Comparison of ENCODE assay signal across 8 mouse cellular contexts in the genomic region with DNA sequence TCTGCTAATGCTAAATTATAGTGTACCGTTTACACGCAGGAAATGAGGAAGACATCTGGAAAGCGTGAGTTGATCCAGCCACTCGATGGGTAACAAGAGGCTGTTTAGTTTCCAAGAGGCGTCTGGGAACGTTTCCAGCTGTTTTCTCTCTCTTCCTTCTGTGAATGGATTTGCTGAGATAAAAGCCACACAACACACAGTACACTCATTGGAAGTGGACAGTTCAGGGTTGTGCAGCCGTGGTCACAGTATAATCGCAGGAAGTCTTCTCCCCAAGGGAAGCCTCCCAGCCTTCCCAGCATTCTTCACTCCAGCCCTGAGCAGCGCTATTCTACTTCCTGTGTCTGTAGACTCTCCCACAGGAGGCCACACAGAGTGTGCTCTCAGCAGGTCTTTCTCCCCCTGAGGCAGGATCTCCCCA. TPM values are rescaled to one million over a fixed set of nuclear protein-coding genes. Genes with fewer than 3 reads are reported as not detected.
DNase-seq lines count a peak whose midpoint lies in the region; ATAC-seq and TF ChIP-seq lines count a peak whose summit lies in the region.

No protein-coding gene starts in this region.

- WGBS in embryonic facial prominence, embryonic 13.5 days, result 30% methylated on average over 9 of the region's 9 CpGs
- 12% methylated on average over 9 of the region's 9 CpGs for WGBS in heart, postnatal 0 days
- 26% methylated on average over 9 of the region's 9 CpGs for WGBS in lung, embryonic 16.5 days

- H3K9me3 ChIP-seq in embryonic facial prominence, embryonic 13.5 days, result no peaks in the 10 kb centered on the region
- no peaks in the 10 kb centered on the region for H3K9me3 ChIP-seq in heart, postnatal 0 days (replicated peaks; ENCODE audit: control insufficient read depth, low read length)
- H3K9me3 ChIP-seq in lung, embryonic 16.5 days (ENCODE audit: control insufficient read depth, low read length), result no peaks in the 10 kb centered on the region

- H3K36me3 ChIP-seq in embryonic facial prominence, embryonic 13.5 days, result peaks cover 13% of the 10 kb centered on the region
- peaks cover 28% of the 10 kb centered on the region for H3K36me3 ChIP-seq in heart, postnatal 0 days (replicated peaks; ENCODE audit: control insufficient read depth, insufficient read depth, low read length)
- peaks cover 4% of the 10 kb centered on the region for H3K36me3 ChIP-seq in lung, embryonic 16.5 days (ENCODE audit: control insufficient read depth, insufficient read depth, low read length)

- H3K27ac ChIP-seq in embryonic facial prominence, embryonic 13.5 days, result peak overlapping the region; percentile 81
- H3K27ac ChIP-seq in heart, postnatal 0 days (ENCODE audit: low read depth), result peak overlapping the region; percentile 86
- H3K27ac ChIP-seq in lung, embryonic 16.5 days (ENCODE audit: low read length), result peak overlapping the region; percentile 99

- H3K27me3 ChIP-seq in embryonic facial prominence, embryonic 13.5 days, result no peaks in the 10 kb centered on the region
- H3K27me3 ChIP-seq in heart, postnatal 0 days (ENCODE audit: control insufficient read depth, insufficient read depth, low read length), result no peaks in the 10 kb centered on the region
- no peaks in the 10 kb centered on the region for H3K27me3 ChIP-seq in lung, embryonic 16.5 days (ENCODE audit: control insufficient read depth, insufficient read depth, low read depth, low read length)

- no peak overlapping the region for H3K9ac ChIP-seq in embryonic facial prominence, embryonic 13.5 days
- H3K9ac ChIP-seq in heart, postnatal 0 days (replicated peaks; ENCODE audit: low read depth, low read length), result no peak overlapping the region
- H3K9ac ChIP-seq in lung, embryonic 16.5 days (ENCODE audit: low read length), result no peak overlapping the region; the same call in 1 of the 2 replicates

- no peak overlapping the region for H3K4me3 ChIP-seq in embryonic facial prominence, embryonic 13.5 days
- H3K4me3 ChIP-seq in heart, postnatal 0 days (ENCODE audit: low read depth, low read length), result no peak overlapping the region
- no peak overlapping the region; the same call in 1 of the 2 replicates for H3K4me3 ChIP-seq in lung, embryonic 16.5 days (ENCODE audit: low read length)

- TF ChIP-seq EP300 in heart, postnatal 0 days (IDR thresholded peaks at IDR 0.05; ENCODE audit: low read depth), result peak; percentile 41; the same call in 1 of the 2 replicates

- H3K4me1 ChIP-seq in embryonic facial prominence, embryonic 13.5 days, result peaks cover 9% of the 10 kb centered on the region
- H3K4me1 ChIP-seq in heart, postnatal 0 days (ENCODE audit: control insufficient read depth, insufficient read depth), result no peaks in the 10 kb centered on the region
- peaks cover 13% of the 10 kb centered on the region; the same call in 1 of the 2 replicates for H3K4me1 ChIP-seq in lung, embryonic 16.5 days (replicated peaks; ENCODE audit: control insufficient read depth, insufficient read depth, low read length)

- H3K4me2 ChIP-seq in embryonic facial prominence, embryonic 13.5 days, result peak overlapping the region; percentile 2; the same call in 1 of the 2 replicates
- no peak overlapping the region for H3K4me2 ChIP-seq in heart, postnatal 0 days (ENCODE audit: low read depth, low read length)
- H3K4me2 ChIP-seq in lung, embryonic 16.5 days (ENCODE audit: low read depth, low read length), result peak overlapping the region; percentile 16; the same call in 1 of the 2 replicates

- ATAC-seq in embryonic facial prominence, embryonic 13.5 days (ENCODE audit: insufficient number of reproducible peaks, insufficient read depth, low FRiP score, low TSS enrichment, low read depth), result 0 out of 2 replicates have a peak, but pooled peaks have one; percentile 62
- ATAC-seq in heart, postnatal 0 days (ENCODE audit: insufficient read depth, low read depth), result peak; percentile 95
- ATAC-seq in lung, embryonic 16.5 days (ENCODE audit: low read depth), result peak; percentile 97

- no peak for TF ChIP-seq CTCF in heart, postnatal 0 days (IDR thresholded peaks at IDR 0.05; ENCODE audit: low read depth)

- peak; percentile 42 for DNase-seq in embryo, embryonic 11 days
- DNase-seq in embryo, embryonic 10 days (ENCODE audit: low spot score), result no peak
- DNase-seq in heart, postnatal 0 days (ENCODE audit: low spot score), result peak; percentile 91
- DNase-seq in kidney, postnatal 25 days, result peak; percentile 66 to 78
- peak; percentile 64 for DNase-seq in testis, postnatal 10 days (ENCODE audit: low spot score)
- DNase-seq in thymus, postnatal 14 days, result no peak

RNA-seq across cellular contexts. Expression of a gene that starts 22.0 kb away (rescaled TPM):
- 11.3 and 11.5 TPM in 2 replicates for polyA plus RNA-seq in embryonic facial prominence, embryonic 13.5 days (2015; fragmentation: Nextera tagmentation; extraction: Ambion mirVana)
- 8.0 and 13.5 TPM in 2 replicates for total RNA-seq in heart, postnatal 0 days (2014; rRNA removed; ENCODE audit: low replicate concordance)
- polyA plus RNA-seq in heart, postnatal 0 days (2015; fragmentation: Nextera tagmentation; extraction: Ambion mirVana), result 4.0 and 4.3 TPM in 2 replicates
- polyA plus RNA-seq in lung, embryonic 16.5 days (2015; fragmentation: Nextera tagmentation; extraction: Ambion mirVana), result 10.2 and 10.5 TPM in 2 replicates

Comparison
In these comparisons a context has a peak if more than half of its experiments do, and no peak if none do; other contexts are left out.
1. DNase-seq: peak in embryo, embryonic 11 days (single experiment), heart, postnatal 0 days (single experiment), kidney, postnatal 25 days (2 of 2) and testis, postnatal 10 days (single experiment); none in embryo, embryonic 10 days (single experiment) and thymus, postnatal 14 days (single experiment).
2. Peak in every context shown above with its lines, with median percentiles within 50 percentile points of each other: ATAC-seq and H3K27ac ChIP-seq.